Mouse (Mus musculus): ENCODE results near the gene Rnf40.

The Rnf40 gene

GRCm38 (mm10) chr7:127588011-127588871 lies at the start of gene Rnf40, which contains the start of gene Ccdc189:
TSS of gene Rnf40 (plus strand) at chr7:127588767.
TSS of gene Ccdc189 (minus strand) at chr7:127588595.
- peak; percentile 69 for DNase-seq (ENCODE audit: low spot score)

DNA sequence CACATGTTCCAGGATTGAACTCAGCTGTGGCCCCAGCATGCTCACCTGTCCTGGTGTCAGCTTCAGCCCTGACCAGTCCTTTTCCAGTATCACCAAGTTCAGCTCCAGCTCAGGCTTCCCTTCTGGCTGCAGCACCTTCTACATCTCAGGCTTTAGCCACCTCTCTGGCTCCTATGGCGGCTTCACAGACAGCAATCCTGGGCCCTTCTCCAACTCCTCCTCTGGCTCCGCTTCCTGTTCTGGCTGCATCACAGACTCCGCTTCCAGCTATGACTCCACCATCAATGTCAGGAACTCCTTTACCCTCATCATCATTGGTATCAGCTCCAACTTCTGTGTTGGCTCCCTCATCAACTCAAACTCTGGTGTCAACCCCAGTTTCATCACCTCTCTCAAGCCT lies 46.9 kb upstream of the Rnf40 start:
- DNase-seq (ENCODE audit: low spot score) = no peak

DNA sequence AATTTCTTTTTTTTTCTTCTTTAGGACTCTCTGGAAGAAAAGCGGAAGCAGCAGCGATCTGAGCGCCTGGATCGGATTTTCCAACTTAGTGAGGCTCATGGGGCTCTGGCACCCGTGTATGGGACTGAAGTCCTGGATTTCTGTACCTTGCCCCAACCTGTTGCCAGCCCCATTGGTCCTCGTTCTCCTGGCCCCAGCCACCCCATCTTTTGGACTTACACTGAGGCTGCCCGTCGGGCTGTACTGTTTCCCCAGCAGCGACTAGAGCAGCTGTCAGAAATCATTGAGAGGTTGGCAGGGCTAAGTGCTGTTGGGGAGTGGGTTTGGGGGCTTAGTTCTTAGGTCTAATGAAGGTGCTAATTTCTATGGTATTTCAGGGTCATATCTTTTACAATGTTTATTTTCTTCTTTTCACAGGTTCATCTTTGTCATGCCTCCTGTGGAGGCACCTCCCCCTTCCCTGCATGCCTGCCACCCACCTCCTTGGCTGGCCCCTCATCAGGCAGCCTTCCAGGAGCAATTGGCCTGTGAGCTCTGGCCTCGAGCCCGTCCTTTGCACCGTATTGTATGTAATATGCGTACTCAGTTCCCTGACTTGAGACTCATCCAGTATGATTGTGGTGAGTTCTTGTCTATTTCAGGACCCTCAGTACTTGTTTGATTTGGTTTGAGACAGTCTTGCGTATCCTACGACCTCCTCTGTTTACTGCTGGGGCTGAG lies 39.3 kb upstream of the Rnf40 start:
- DNase-seq (ENCODE audit: low spot score) = no peak

DNA sequence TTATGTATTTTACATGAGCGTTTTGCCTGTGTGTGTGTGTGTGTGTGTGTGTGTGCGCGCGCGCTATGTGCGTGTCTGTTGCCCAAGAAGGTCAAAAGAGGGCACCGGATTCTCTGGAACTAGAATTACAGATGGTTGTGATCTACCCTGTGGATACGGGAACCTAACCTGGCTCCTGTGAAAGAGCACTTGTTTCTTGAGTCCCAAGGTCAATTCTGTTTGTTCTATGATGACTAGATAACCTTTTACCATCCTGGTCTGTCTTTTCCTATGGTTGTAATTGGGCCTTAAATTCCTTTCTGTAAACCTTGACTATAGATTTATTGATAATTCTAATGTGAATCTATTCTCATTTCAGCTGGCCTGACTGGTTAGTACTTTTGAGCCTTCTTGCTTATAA lies 37.0 kb upstream of the Rnf40 start:
- DNase-seq (ENCODE audit: low spot score) = no peak

- no peak for DNase-seq (ENCODE audit: low spot score)
These were observed 28.0 kb upstream of the Rnf40 start for GRCm38 (mm10) chr7:127560580-127560979.

DNA sequence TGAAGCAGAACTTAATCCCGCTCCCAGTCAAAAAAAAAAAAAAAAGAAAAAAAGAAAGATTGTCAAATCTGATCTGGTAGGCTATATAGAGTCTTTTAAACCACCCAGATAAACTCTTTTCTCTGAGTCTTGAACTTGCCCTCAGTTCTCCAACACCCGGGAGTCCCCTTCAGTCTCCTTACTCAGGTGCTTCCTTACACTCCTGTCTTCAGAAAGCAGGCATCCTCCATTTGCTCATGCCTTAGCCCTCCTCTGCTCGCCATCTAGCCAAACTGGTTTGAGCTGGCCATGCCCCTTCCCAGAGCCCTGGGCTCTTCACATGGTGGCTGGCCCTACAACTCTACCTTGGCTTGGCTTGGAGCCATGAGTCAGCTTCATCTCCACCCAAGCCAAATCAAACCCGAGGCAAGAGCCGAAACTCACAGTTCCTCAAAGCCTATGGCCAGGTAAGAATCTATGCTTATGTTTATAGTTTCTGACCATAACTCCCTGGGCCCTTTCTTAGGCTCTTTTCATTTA lies 27.2 kb upstream of the Rnf40 start, which contains the start of gene Tmem265:
TSS of gene Tmem265 (plus strand) at position 51 of the 519 bp plus-strand sequence.
- no peak for DNase-seq (ENCODE audit: low spot score)

GRCm38 (mm10) chr7:127564381-127565150 lies 24.0 kb upstream of the Rnf40 start:
- no peak for DNase-seq (ENCODE audit: low spot score)

GRCm38 (mm10) chr7:127572895-127573471 lies 15.6 kb upstream of the Rnf40 start, which contains the start of gene Phkg2:
TSS of gene Phkg2 (plus strand) at chr7:127573340.
- DNase-seq (ENCODE audit: low spot score) = no peak

DNA sequence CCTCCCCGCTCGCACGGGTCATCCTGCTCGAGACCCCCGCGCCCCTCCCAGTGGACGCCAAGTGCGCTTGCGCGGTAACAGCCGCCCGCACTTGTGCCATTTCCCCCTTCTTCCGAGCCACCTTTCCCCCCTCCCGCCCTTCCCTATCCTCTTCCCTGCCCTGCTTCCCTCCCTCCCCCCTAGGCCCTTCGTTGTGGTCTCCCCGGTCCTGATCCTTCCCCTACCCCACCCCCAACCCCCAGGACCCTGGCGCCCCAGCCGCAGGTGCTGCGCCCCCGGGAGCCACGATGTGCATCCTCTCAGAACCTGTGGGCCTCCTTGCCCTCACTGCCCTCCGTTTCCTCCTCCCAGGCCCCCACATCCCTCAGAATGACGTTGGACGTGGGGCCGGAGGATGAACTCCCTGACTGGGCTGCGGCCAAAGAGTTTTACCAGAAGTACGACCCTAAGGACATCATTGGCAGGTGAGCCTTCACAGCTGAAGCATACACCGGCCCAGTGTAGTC lies 15.0 kb upstream of the Rnf40 start:
- no peak for DNase-seq (ENCODE audit: low spot score)

DNA sequence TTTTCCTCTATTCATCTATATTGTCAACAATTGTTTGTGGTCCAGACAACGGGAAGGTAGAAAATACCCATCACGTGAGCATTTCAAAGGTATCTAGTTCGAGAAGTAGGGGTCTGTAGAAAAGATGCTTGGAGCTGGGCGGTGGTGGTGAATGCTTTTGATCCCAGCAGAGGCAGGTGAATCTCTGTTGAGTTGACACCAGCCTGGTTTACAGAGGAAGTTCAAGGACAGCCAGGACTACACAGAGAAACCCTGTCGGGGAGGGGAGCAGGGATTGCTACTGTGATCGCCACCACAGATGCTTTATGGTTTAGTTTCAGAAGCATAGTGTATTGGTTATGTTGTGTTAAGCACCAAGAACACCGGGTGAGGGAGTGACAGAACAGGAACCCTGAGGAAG lies 14.5 kb upstream of the Rnf40 start:
- DNase-seq (ENCODE audit: low spot score) = no peak

GRCm38 (mm10) chr7:127583260-127583659 lies 5.3 kb upstream of the Rnf40 start:
- DNase-seq (ENCODE audit: low spot score) = no peak

DNA sequence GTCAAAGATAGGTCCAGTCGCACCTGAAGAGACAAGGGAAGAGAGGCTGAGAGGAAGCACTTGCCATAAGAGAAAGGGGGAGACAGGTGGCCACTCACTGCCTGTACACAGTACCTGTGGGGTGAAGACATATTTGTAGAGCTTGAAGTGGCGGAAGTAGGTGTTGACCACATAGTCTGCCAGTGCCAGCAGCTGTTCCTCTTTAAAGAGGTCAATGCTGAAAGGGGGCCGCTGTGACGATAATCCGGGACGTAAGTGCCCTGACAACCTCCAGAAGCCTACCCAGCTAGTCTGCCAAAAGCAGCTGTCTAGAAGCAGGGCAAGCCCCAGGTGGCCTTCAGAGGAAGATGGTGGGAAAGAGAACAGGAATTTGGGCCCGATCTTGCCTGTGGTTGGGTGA lies 3.5 kb upstream of the Rnf40 start:
- DNase-seq (ENCODE audit: low spot score) = no peak

- no peak for DNase-seq (ENCODE audit: low spot score)
These were observed 2.4 kb upstream of the Rnf40 start for GRCm38 (mm10) chr7:127586149-127586548.

DNA sequence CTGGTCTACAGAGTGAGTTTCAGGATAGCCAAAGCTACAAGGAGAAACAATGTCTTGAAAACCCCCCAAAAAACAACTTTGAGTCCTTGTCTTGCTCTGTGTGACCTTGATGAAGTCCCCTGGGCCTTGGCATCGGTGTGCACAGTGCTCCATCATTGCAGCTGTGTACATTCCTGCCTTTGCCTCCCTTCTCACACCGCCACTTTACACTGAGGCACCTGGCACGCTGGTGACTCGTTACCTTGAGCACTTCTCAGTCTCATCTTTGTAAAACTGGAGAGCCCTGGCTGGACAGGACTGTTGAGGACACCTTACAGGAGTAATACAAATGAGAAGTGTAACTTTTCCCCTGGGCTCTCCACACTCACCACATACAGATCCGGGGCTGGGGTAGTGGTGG lies 1.4 kb upstream of the Rnf40 start:
- no peak for DNase-seq (ENCODE audit: low spot score)

DNA sequence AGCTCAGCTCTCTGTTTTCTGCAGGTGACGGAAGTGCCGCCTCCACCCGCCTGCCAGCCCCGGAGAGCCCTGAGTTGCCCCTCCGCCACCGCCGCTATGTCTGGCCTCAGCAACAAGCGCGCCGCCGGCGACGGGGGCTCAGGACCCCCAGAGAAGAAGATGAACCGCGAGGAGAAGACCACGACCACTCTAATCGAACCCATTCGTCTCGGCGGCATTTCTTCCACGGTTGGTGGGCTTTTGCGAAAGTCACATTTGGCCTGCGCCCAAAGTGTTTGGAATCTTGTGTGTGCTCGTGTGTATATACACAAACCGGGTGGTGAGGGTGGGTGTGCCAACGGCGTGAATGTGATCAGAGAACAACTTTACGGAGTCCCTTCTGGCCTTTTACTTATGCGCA lies 334 bp downstream of the Rnf40 start:
- DNase-seq (ENCODE audit: low spot score) = no peak

DNA sequence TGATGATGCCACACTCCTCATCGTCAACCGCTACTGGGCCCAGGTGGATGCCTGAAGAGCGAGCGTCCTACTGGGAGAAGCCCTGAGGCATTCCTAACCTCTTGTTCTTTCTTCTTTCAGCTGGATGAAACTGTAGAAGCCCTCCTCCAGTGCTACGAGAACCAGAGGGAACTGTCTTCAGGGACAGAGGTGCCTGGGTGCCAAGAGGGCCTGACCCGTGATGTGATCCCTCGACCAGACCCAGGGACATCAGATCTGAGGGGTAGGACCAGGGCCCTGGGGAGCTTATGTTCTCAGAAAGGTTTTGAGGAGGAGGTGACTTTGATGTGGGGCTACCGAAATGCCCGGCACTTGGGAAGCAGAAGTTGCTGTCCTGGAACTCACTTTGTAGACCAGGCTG lies 1.1 kb downstream of the Rnf40 start:
- DNase-seq (ENCODE audit: low spot score) = no peak

DNA sequence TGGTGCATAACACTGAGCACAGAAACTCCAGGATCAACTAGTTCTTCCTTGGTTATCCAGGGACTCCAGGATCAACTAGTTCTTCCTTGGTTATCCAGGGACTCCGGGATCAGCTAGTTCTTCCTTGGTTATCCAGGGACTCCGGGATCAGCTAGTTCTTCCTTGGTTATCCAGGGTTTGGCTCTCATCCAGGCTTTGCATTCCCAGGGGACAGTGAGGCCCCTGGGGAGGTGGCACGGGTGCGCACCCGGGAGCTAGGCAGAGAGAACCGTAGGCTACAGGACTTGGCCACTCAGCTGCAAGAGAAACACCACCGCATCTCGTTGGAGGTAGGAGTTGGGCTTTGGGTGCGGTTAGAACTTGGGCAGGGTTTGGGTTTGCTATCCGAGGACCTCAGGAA lies 2.5 kb downstream of the Rnf40 start:
- DNase-seq (ENCODE audit: low spot score) = no peak

DNA sequence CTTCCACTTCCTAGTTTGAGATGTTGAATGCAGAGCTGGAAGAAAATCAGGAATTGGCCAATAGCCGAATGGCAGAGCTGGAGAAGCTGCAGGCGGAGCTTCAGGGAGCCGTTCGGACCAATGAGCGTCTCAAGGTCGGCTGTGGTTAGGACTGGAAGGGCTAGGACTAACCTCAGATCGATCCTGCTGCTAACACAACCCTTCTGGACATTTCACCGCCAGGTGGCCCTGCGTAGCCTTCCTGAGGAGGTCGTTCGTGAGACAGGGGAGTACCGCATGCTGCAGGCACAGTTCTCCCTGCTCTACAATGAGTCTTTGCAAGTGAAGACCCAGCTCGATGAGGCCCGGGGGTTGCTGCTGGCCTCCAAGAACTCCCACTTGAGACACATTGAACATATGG lies 4.0 kb downstream of the Rnf40 start:
- no peak for DNase-seq (ENCODE audit: low spot score)

- DNase-seq (ENCODE audit: low spot score) = no peak
These were observed 8.2 kb downstream of the Rnf40 start for GRCm38 (mm10) chr7:127596747-127597146.

- DNase-seq (ENCODE audit: low spot score) = no peak
These were observed 12.0 kb downstream of the Rnf40 start for GRCm38 (mm10) chr7:127600612-127601011.

DNA sequence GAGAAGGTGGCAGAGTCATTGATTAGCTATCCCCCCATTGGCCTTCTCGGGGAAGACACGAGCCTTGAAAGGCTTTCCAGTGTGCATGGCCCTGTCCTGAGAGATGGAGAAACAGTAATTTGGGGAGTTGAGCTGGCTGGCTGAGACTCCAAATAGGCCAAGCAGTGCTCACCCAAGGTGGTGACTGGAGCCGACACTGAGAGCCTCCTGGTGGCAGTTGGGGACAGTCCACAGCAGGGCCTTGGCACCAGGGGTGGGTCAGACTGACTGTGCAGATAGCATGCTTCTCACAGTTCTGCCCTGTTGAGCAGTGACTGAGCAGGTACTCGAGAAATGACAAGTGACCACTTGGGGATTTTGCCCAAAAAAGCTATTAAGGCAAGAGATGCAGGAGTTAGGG lies 13.2 kb downstream of the Rnf40 start:
- no peak for DNase-seq (ENCODE audit: low spot score)

GRCm38 (mm10) chr7:127602903-127603302 lies 14.3 kb downstream of the Rnf40 start:
- DNase-seq (ENCODE audit: low spot score) = no peak

Data from urinary bladder, postnatal 10 days (tissue).